In the genomic region with DNA sequence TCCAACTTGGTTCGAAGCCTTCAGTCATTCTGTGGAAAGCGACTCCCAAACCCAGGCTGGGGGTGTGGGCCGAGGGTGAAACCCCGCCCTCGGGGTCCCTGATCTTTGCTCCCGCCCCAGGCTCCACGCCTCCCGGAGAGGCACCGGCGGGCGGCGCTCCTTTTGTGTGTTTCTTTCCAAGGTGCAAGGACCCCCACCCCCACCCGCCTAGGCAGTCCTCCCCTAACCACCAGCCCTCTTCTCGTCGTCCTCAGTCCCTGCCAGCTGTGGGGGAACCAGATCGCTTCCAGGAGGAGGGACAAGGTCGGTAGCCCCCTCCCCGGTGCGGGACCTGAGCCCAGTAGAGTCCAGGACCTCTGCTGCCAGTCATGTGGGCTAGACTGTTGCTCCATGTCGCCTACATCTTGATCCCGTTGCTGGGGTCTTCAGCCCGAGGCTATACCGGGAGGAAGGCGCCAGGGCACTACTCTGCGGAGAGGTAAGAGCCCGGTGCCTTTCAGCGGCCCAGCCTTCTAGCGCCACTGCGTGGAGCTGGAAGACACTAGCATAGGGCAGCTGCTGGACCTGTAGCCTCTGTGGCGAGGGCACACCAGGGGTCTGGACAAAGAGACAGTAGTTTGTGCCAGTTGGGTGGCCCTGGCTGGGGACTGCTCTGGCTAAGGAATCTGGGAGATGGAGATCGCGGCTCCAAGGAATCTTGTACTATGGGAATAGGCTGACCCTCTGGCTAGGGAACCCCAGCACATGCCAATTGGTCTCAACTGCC, we compare ENCODE assay signal across 8 mouse cellular contexts. TPM values are rescaled to one million over a fixed set of nuclear protein-coding genes. Genes with fewer than 3 reads are reported as not detected.
DNase-seq lines count a peak whose midpoint lies in the region; ATAC-seq and TF ChIP-seq lines count a peak whose summit lies in the region.

A gene (plus strand): TSS at position 108 of the 766 bp plus-strand sequence.

- no peaks in the 10 kb centered on the region for H3K27me3 ChIP-seq in forebrain, embryonic 11.5 days (ENCODE audit: control insufficient read depth, insufficient read depth, low read length)

- TF ChIP-seq POLR2A in lung, adult 2 months (IDR thresholded peaks at IDR 0.05; ENCODE audit: borderline replicate concordance, extremely low read depth, low read depth, low read length), result no peak

- peak within 1 kb of the TSS; percentile 60 for H3K9ac ChIP-seq in forebrain, embryonic 11.5 days (ENCODE audit: low read length)

- peak; percentile 38 for DNase-seq in R1 (ENCODE audit: low read depth, low spot score)
- peak; percentile 59 for DNase-seq in c-Kit-positive CD71-positive TER-119-positive erythroid progenitor cells, embryonic 14.5 days (ENCODE audit: low spot score)
- peak; percentile 81 for DNase-seq in forebrain, embryonic 11.5 days (ENCODE audit: low spot score)
- DNase-seq in layer of hippocampus, adult 2 months (ENCODE audit: low spot score in 2 of 2), result peak; percentile 14 to 23
- DNase-seq in lung, adult 2 months, result peak; percentile 21
- peak; percentile 33 for DNase-seq in ovary, postnatal 14 days (ENCODE audit: low spot score)

- peak within 1 kb of the TSS; percentile 89 for H3K4me2 ChIP-seq in forebrain, embryonic 11.5 days (ENCODE audit: low read depth, low read length, severe bottlenecking)

- peak within 1 kb of the TSS; percentile 34 for H3K4me3 ChIP-seq in forebrain, embryonic 11.5 days (ENCODE audit: low read depth, low read length)
- peak within 1 kb of the TSS; percentile 63 for H3K4me3 ChIP-seq in layer of hippocampus, adult 2 months
- peak within 1 kb of the TSS; percentile 38 for H3K4me3 ChIP-seq in lung, adult 2 months (replicated peaks; ENCODE audit: extremely low read depth, low read depth, low read length)

- peak; percentile 84 for ATAC-seq in forebrain, embryonic 11.5 days (replicated peaks; ENCODE audit: low FRiP score)
- peak; percentile 70 to 77 for ATAC-seq in hematopoietic stem cell, adult 5-6 weeks (replicated peaks in 1 of 2; ENCODE audit: insufficient read depth in 1 of 2, low FRiP score in 2 of 2, low TSS enrichment in 1 of 2, low read depth in 1 of 2, poor library complexity in 2 of 2, severe bottlenecking in 2 of 2)
- ATAC-seq in inflammation-experienced regulatory T-cells, adult 6 months, result no peak

- TF ChIP-seq CTCF in layer of hippocampus, adult 2 months (conservative IDR thresholded peaks at IDR 0.05), result peak; percentile 64
- TF ChIP-seq CTCF in lung, adult 2 months (IDR thresholded peaks at IDR 0.05; ENCODE audit: insufficient read depth, low read length), result no peak

- H3K9me3 ChIP-seq in forebrain, embryonic 11.5 days (ENCODE audit: control insufficient read depth, low read length), result no peaks in the 10 kb centered on the region

- H3K4me1 ChIP-seq in forebrain, embryonic 11.5 days (replicated peaks; ENCODE audit: control insufficient read depth, insufficient read depth, low read length), result peaks cover 4% of the 10 kb centered on the region; the same call in 1 of the 2 replicates
- H3K4me1 ChIP-seq in lung, adult 2 months (ENCODE audit: control insufficient read depth, insufficient read depth, low read length), result peaks cover 5% of the 10 kb centered on the region

- no peak within 1 kb of the TSS for H3K27ac ChIP-seq in forebrain, embryonic 11.5 days (ENCODE audit: low read depth, low read length)
- H3K27ac ChIP-seq in layer of hippocampus, adult 2 months, result peak within 1 kb of the TSS; percentile 82

- H3K36me3 ChIP-seq in forebrain, embryonic 11.5 days (ENCODE audit: control insufficient read depth, insufficient read depth, low read length), result peaks cover 7% of the 10 kb centered on the region; the same call in 1 of the 2 replicates

- 2% methylated on average over 32 of the region's 32 CpGs for WGBS in forebrain, embryonic 11.5 days
- WGBS in lung, adult 2 months, result 3% methylated on average over 32 of the region's 32 CpGs

RNA-seq across cellular contexts. Expression of the gene that starts here (rescaled TPM):
- polyA plus RNA-seq in forebrain, embryonic 11.5 days (2014; fragmentation: Nextera tagmentation; extraction: Ambion mirVana), result 0.47 and 0.49 TPM in 2 replicates
- total RNA-seq in hematopoietic stem cell, adult 5-6 weeks (2017), result 0.19 TPM in 1 of 2 replicates, not detected in the other
- total RNA-seq in layer of hippocampus, adult 2 months (2021), result under 1 TPM; 0.39 to 0.72 TPM
- polyA plus RNA-seq in lung, adult 2 months (2012; rRNA removed), result 0.14 and 0.16 TPM in 2 replicates
- polyA plus RNA-seq in inflammation-experienced regulatory T-cells, adult 6 months (2017; shearing (Covaris generic)), result under 1 TPM in 1 of 3 experiments, not detected in 2; 0.79 TPM

Comparison
In these comparisons a context has a peak if more than half of its experiments do, and no peak if none do; other contexts are left out.
1. Peak in DNase-seq, ATAC-seq, H3K4me3 ChIP-seq, H3K9ac ChIP-seq and H3K4me2 ChIP-seq in forebrain, embryonic 11.5 days; RNA of the gene not detected or under 1 TPM.
2. Peak in ATAC-seq in hematopoietic stem cell, adult 5-6 weeks; RNA of the gene not detected or under 1 TPM.
3. Peak in DNase-seq, H3K4me3 ChIP-seq and H3K27ac ChIP-seq in layer of hippocampus, adult 2 months; RNA of the gene not detected or under 1 TPM.
4. Peak in DNase-seq and H3K4me3 ChIP-seq in lung, adult 2 months; RNA of the gene not detected or under 1 TPM.
5. DNase-seq: peak in every context shown above with its lines; median percentile 81 in forebrain, embryonic 11.5 days; 59 in c-Kit-positive CD71-positive TER-119-positive erythroid progenitor cells, embryonic 14.5 days; 38 in R1; 33 in ovary, postnatal 14 days; 21 in lung, adult 2 months; 18 in layer of hippocampus, adult 2 months.